Mouse (Mus musculus): Measurements from ENCODE around the gene Grb10.

GRCm38 (mm10) chr11:12040391-12040790, 1.9 kb upstream of the Grb10 start:
- TF ChIP-seq POLR2A (IDR thresholded peaks at IDR 0.05; ENCODE audit: control insufficient read depth, low read depth, low read length) (no peak), CTCF (IDR thresholded peaks at IDR 0.05; ENCODE audit: control insufficient read depth, insufficient read depth, insufficient replicate concordance, low read depth, low read length) (no peak)

Measured in testis, adult 2 months (tissue).